Mouse (Mus musculus) monocyte, adult 5-6 weeks (primary cell): ENCODE measurements around the gene Trim6. TPM values are rescaled to one million over a fixed set of nuclear protein-coding genes. Genes with fewer than 3 reads are reported as not detected.
"Not testable (repeated sequence)": the region's sequence is repeated elsewhere in the genome, so short reads cannot be mapped to it uniquely, and the experiment has no call there.

Experiments
- ATAC-seq: fragments of 153-309, 156-312 bp; replicated peaks from 2 replicates; pipeline ENCODE4 v1.8.0; 2017; ENCODE audit warnings: mild to moderate bottlenecking; ENCODE audit not compliant: low TSS enrichment, insufficient number of reproducible peaks, severe bottlenecking, poor library complexity, low FRiP score
- total RNA-seq: library from RNA; stranded (forward); fragments of 200-1000, 200-491, 200-594 nt; gene quantifications from 3 replicates; pipeline ENCODE4 v1.2.3, GENCODE M21; 2017

The Trim6 gene
- total RNA-seq, 1 experiment from 2014 or later = 1.6 TPM

- not testable (repeated sequence) for ATAC-seq
These were observed 60.8 kb downstream of the Trim6 start for GRCm38 (mm10) chr7:104279361-104279760.

Other genes with a start within 250 kb of the Trim6 start
- 0.11 TPM in 1 of 3 replicates, not detected in the others for gene Olfr635, start 247.6 kb upstream of the Trim6 start, total RNA-seq
- not detected in 3 replicates for gene Olfr638, start 220.0 kb upstream of the Trim6 start, total RNA-seq
- not detected in 3 replicates for gene Olfr639, start 201.5 kb upstream of the Trim6 start, total RNA-seq
- gene Olfr640, start 193.2 kb upstream of the Trim6 start, total RNA-seq = not detected in 3 replicates
- not detected in 3 replicates for gene Olfr641, start 183.3 kb upstream of the Trim6 start, total RNA-seq
- not detected in 3 replicates for gene Olfr642, start 166.1 kb upstream of the Trim6 start, total RNA-seq
- not detected in 3 replicates for gene 4930516K23Rik, start 157.3 kb upstream of the Trim6 start, total RNA-seq
- not detected in 3 replicates for gene Olfr644, start 146.9 kb upstream of the Trim6 start, total RNA-seq
- not detected in 3 replicates for gene Olfr645, start 133.3 kb upstream of the Trim6 start, total RNA-seq
- not detected in 3 replicates for gene Olfr646, start 113.9 kb upstream of the Trim6 start, total RNA-seq
- not detected in 3 replicates for gene Ubqln5, start 89.0 kb upstream of the Trim6 start, total RNA-seq
- not detected in 3 replicates for gene Olfr643, start 81.4 kb upstream of the Trim6 start, total RNA-seq
- 0.21 TPM in 1 of 3 replicates, not detected in the others for gene Ubqln3, start 75.5 kb upstream of the Trim6 start, total RNA-seq
- gene Ubqlnl, start 68.2 kb upstream of the Trim6 start, total RNA-seq = not detected in 3 replicates
- not detected in 3 replicates for gene Olfm5, start 54.0 kb upstream of the Trim6 start, total RNA-seq
- not detected in 3 replicates for gene Olfr648, start 35.4 kb upstream of the Trim6 start, total RNA-seq
- not detected in 3 replicates for gene Olfr649, start 22.8 kb upstream of the Trim6 start, total RNA-seq
- 41.8 to 60.5 TPM (median 42.8 TPM) in 3 replicates for gene Trim34a, start 25.7 kb downstream of the Trim6 start, total RNA-seq
- 16.7 to 39.3 TPM (median 25.4 TPM) in 3 replicates for gene Trim5, start 69.3 kb downstream of the Trim6 start, total RNA-seq
- gene Trim12a, start 96.7 kb downstream of the Trim6 start, total RNA-seq = 151 to 341 TPM (median 152 TPM) in 3 replicates
- gene Trim34b, start 110.7 kb downstream of the Trim6 start, total RNA-seq = 1.6 to 6.2 TPM (median 1.8 TPM) in 3 replicates
- 38.3 to 79.6 TPM (median 51.5 TPM) in 3 replicates for gene Trim12c, start 134.6 kb downstream of the Trim6 start, total RNA-seq
- gene Trim30b, start 151.1 kb downstream of the Trim6 start, total RNA-seq = 23.5 to 27.5 TPM (median 27.2 TPM) in 3 replicates
- 0.58 to 1.1 TPM in 2 of 3 replicates, not detected in the other for gene Trim30c, start 182.0 kb downstream of the Trim6 start, total RNA-seq
- gene Trim30a, start 246.4 kb downstream of the Trim6 start, total RNA-seq = 50.5 to 91.1 TPM (median 54.1 TPM) in 3 replicates